Mouse (Mus musculus): ENCODE data around the gene Tdrd3. TPM values are rescaled to one million over a fixed set of nuclear protein-coding genes. Genes with fewer than 3 reads are reported as not detected.
A peak's percentile ranks its signal among the peaks of the same experiment; 100 is the strongest.

Gene Tdrd3
- polyA plus RNA-seq, 1 experiment = 19.1 TPM

- Histone ChIP-seq H3K27ac (replicated peaks; ENCODE audit: low read depth, low read length) (no peak overlapping the region), H3K4me3 (ENCODE audit: insufficient read depth, low read depth, low read length) (no peak overlapping the region), H3K4me1 (ENCODE audit: control insufficient read depth, insufficient read depth, insufficient read length, low read length) (no peaks in the 10 kb centered on the region; the same call in 1 of the 2 replicates)
Measured at GRCm38 (mm10) chr14:87475721-87476359, 59.4 kb downstream of the Tdrd3 start.

- Histone ChIP-seq H3K4me3 (ENCODE audit: insufficient read depth, low read depth, low read length) (no peak overlapping the region), H3K4me1 (ENCODE audit: control insufficient read depth, insufficient read depth, insufficient read length, low read length) (no peaks in the 10 kb centered on the region), H3K27ac (replicated peaks; ENCODE audit: low read depth, low read length) (peak overlapping the region; percentile 39; the same call in 1 of the 2 replicates)
Measured at GRCm38 (mm10) chr14:87478339-87478951, 62.0 kb downstream of the Tdrd3 start.

- no peak overlapping the region for H3K4me3 ChIP-seq (ENCODE audit: insufficient read depth, low read depth, low read length)
- no peaks in the 10 kb centered on the region for H3K4me1 ChIP-seq (ENCODE audit: control insufficient read depth, insufficient read depth, insufficient read length, low read length)
- no peak overlapping the region for H3K27ac ChIP-seq (replicated peaks; ENCODE audit: low read depth, low read length)
Measured at GRCm38 (mm10) chr14:87485888-87486287, 69.4 kb downstream of the Tdrd3 start.

- H3K27ac ChIP-seq (replicated peaks; ENCODE audit: low read depth, low read length) = no peak overlapping the region
- no peaks in the 10 kb centered on the region for H3K4me1 ChIP-seq (ENCODE audit: control insufficient read depth, insufficient read depth, insufficient read length, low read length)
- H3K4me3 ChIP-seq (ENCODE audit: insufficient read depth, low read depth, low read length) = no peak overlapping the region
Measured at GRCm38 (mm10) chr14:87497955-87498594, 81.6 kb downstream of the Tdrd3 start.

GRCm38 (mm10) chr14:87505924-87506323 lies 89.5 kb downstream of the Tdrd3 start:
- Histone ChIP-seq H3K4me3 (ENCODE audit: insufficient read depth, low read depth, low read length) (no peak overlapping the region), H3K4me1 (ENCODE audit: control insufficient read depth, insufficient read depth, insufficient read length, low read length) (no peaks in the 10 kb centered on the region), H3K27ac (replicated peaks; ENCODE audit: low read depth, low read length) (no peak overlapping the region)

- no peak overlapping the region for H3K27ac ChIP-seq (replicated peaks; ENCODE audit: low read depth, low read length)
- peaks cover 2% of the 10 kb centered on the region for H3K4me1 ChIP-seq (ENCODE audit: control insufficient read depth, insufficient read depth, insufficient read length, low read length)
- H3K4me3 ChIP-seq (ENCODE audit: insufficient read depth, low read depth, low read length) = no peak overlapping the region
Measured at GRCm38 (mm10) chr14:87515281-87515680, 98.8 kb downstream of the Tdrd3 start.

GRCm38 (mm10) chr14:87517381-87517780 lies 100.9 kb downstream of the Tdrd3 start:
- Histone ChIP-seq H3K4me1 (ENCODE audit: control insufficient read depth, insufficient read depth, insufficient read length, low read length) (peaks cover 2% of the 10 kb centered on the region), H3K4me3 (ENCODE audit: insufficient read depth, low read depth, low read length) (no peak overlapping the region), H3K27ac (replicated peaks; ENCODE audit: low read depth, low read length) (no peak overlapping the region)

- Histone ChIP-seq H3K4me1 (ENCODE audit: control insufficient read depth, insufficient read depth, insufficient read length, low read length) (no peaks in the 10 kb centered on the region), H3K27ac (replicated peaks; ENCODE audit: low read depth, low read length) (no peak overlapping the region)
Measured at GRCm38 (mm10) chr14:87531847-87532246, 115.4 kb downstream of the Tdrd3 start.

GRCm38 (mm10) chr14:87537127-87537819 lies 120.8 kb downstream of the Tdrd3 start:
- H3K27ac ChIP-seq (replicated peaks; ENCODE audit: low read depth, low read length) = no peak overlapping the region

More at GRCm38 (mm10) chr14:87531847-87532246, 115.4 kb downstream of the Tdrd3 start:
- H3K4me3 ChIP-seq (ENCODE audit: insufficient read depth, low read depth, low read length) = no peak overlapping the region

GRCm38 (mm10) chr14:87549986-87550385 lies 133.5 kb downstream of the Tdrd3 start:
- Histone ChIP-seq H3K4me1 (ENCODE audit: control insufficient read depth, insufficient read depth, insufficient read length, low read length) (no peaks in the 10 kb centered on the region), H3K27ac (replicated peaks; ENCODE audit: low read depth, low read length) (no peak overlapping the region), H3K4me3 (ENCODE audit: insufficient read depth, low read depth, low read length) (no peak overlapping the region)

More at GRCm38 (mm10) chr14:87537127-87537819, 120.8 kb downstream of the Tdrd3 start:
- Histone ChIP-seq H3K4me3 (ENCODE audit: insufficient read depth, low read depth, low read length) (no peak overlapping the region), H3K4me1 (ENCODE audit: control insufficient read depth, insufficient read depth, insufficient read length, low read length) (no peaks in the 10 kb centered on the region)

- H3K27ac ChIP-seq (replicated peaks; ENCODE audit: low read depth, low read length) = no peak overlapping the region
- no peaks in the 10 kb centered on the region for H3K4me1 ChIP-seq (ENCODE audit: control insufficient read depth, insufficient read depth, insufficient read length, low read length)
- H3K4me3 ChIP-seq (ENCODE audit: insufficient read depth, low read depth, low read length) = no peak overlapping the region
Measured at GRCm38 (mm10) chr14:87552211-87552610, 135.8 kb downstream of the Tdrd3 start.

- Histone ChIP-seq H3K27ac (replicated peaks; ENCODE audit: low read depth, low read length) (no peak overlapping the region), H3K4me3 (ENCODE audit: insufficient read depth, low read depth, low read length) (no peak overlapping the region), H3K4me1 (ENCODE audit: control insufficient read depth, insufficient read depth, insufficient read length, low read length) (peaks cover 3% of the 10 kb centered on the region; the same call in 1 of the 2 replicates)
Measured at GRCm38 (mm10) chr14:87563841-87564240, 147.4 kb downstream of the Tdrd3 start.

GRCm38 (mm10) chr14:87566211-87566610 lies 149.8 kb downstream of the Tdrd3 start:
- Histone ChIP-seq H3K27ac (replicated peaks; ENCODE audit: low read depth, low read length) (no peak overlapping the region), H3K4me3 (ENCODE audit: insufficient read depth, low read depth, low read length) (no peak overlapping the region), H3K4me1 (ENCODE audit: control insufficient read depth, insufficient read depth, insufficient read length, low read length) (peaks cover 3% of the 10 kb centered on the region; the same call in 1 of the 2 replicates)

GRCm38 (mm10) chr14:87567034-87567461 lies 150.6 kb downstream of the Tdrd3 start:
- Histone ChIP-seq H3K27ac (replicated peaks; ENCODE audit: low read depth, low read length) (no peak overlapping the region), H3K4me3 (ENCODE audit: insufficient read depth, low read depth, low read length) (no peak overlapping the region), H3K4me1 (ENCODE audit: control insufficient read depth, insufficient read depth, insufficient read length, low read length) (peaks cover 3% of the 10 kb centered on the region; the same call in 1 of the 2 replicates)

Measured in brown adipose tissue, adult 24 weeks (tissue).